Mouse (Mus musculus) liver, postnatal 0 days (tissue): ENCODE results near the gene Mbnl2. TPM values are rescaled to one million over a fixed set of nuclear protein-coding genes. Genes with fewer than 3 reads are reported as not detected.

Experiments
- ATAC-seq: fragments of 200-750 bp; cut with Nextera tagmentation; 2 replicates; pipeline ENCODE4 v1.8.0; 2017; ENCODE audit warnings: mild to moderate bottlenecking, moderate library complexity
- DNase-seq: peaks from one replicate; pipeline ENCODE4 v3.0.0-alpha.2; 2016
- H3K27ac ChIP-seq: fragments of 300-500 bp; sonication (generic); 2 replicates; pipeline ENCODE4 v1.5.1; 2014; ENCODE audit warnings: antibody characterized with exemption, moderate library complexity, mild to moderate bottlenecking, low read depth
- H3K27me3 ChIP-seq: fragments of 300-500 bp; sonication (generic); 2 replicates; pipeline ENCODE4 v1.6.1; 2014; ENCODE audit warnings: low read length, control low read depth, mixed read lengths; ENCODE audit not compliant: insufficient read depth
- H3K36me3 ChIP-seq: fragments of 300-500 bp; sonication (generic); replicated peaks from 2 replicates; pipeline ENCODE4 v1.6.1; 2014; ENCODE audit warnings: mild to moderate bottlenecking, control low read depth, low read length, moderate library complexity, mixed read lengths; ENCODE audit not compliant: insufficient read depth
- H3K4me1 ChIP-seq: fragments of 300-500 bp; sonication (generic); 2 replicates; pipeline ENCODE4 v1.6.1; 2014; ENCODE audit warnings: antibody characterized with exemption, mild to moderate bottlenecking, control low read depth; ENCODE audit not compliant: insufficient read depth
- H3K4me2 ChIP-seq: fragments of 300-500 bp; sonication (generic); 2 replicates; pipeline ENCODE4 v1.6.1; 2014; ENCODE audit warnings: low read depth, mild to moderate bottlenecking, low read length, moderate library complexity, mixed read lengths
- H3K4me3 ChIP-seq: fragments of 300-500 bp; sonication (generic); 2 replicates; pipeline ENCODE4 v1.5.1; 2014; ENCODE audit warnings: low read depth, low read length
- H3K9ac ChIP-seq: fragments of 300-500 bp; sonication (generic); replicated peaks from 2 replicates; pipeline ENCODE4 v1.6.1; 2014; ENCODE audit warnings: mild to moderate bottlenecking, moderate library complexity
- H3K9me3 ChIP-seq: fragments of 300-500 bp; sonication (generic); 2 replicates; pipeline ENCODE4 v1.6.1; 2016; ENCODE audit warnings: mild to moderate bottlenecking, control low read depth, low read length, mixed read lengths
- CTCF ChIP-seq: sonication (generic); IDR thresholded peaks from 2 replicates; pipeline ENCODE4 v1.5.1; 2016; ENCODE audit warnings: antibody characterized with exemption, low read depth
- EP300 ChIP-seq: IDR thresholded peaks from 2 replicates; pipeline ENCODE4 v1.6.1; 2016; ENCODE audit warnings: antibody characterized with exemption, low read depth, mild to moderate bottlenecking
- WGBS: fragments of 180-500 bp; shearing (Covaris S2); extraction: QIAGEN DNeasy Blood & Tissue Kit; methylation state at CpG from one replicate; pipeline ENCODE4 v1.1.7; 2014; ENCODE audit not compliant: insufficient replicate concordance; 5-methylcytosine and 5-hydroxymethylcytosine counted together
- polyA plus RNA-seq: library from polyadenylated mRNA; unstranded; fragments of >200 nt; fragmentation: Nextera tagmentation; extraction: Ambion mirVana; gene quantifications from 2 replicates; pipeline ENCODE4 v1.2.1, GENCODE M21; 2015

Mbnl2 gene
- polyA plus RNA-seq, 1 experiment from 2014 or later = 16.9 TPM

GRCm38 (mm10) chr14:120434831-120435230, 159.4 kb downstream of the Mbnl2 start:
- no peak overlapping the region for H3K4me2 ChIP-seq
- H3K4me3 ChIP-seq = no peak overlapping the region
- no peaks in the 10 kb centered on the region for H3K36me3 ChIP-seq
- H3K9me3 ChIP-seq = no peaks in the 10 kb centered on the region; the same call in 1 of the 2 replicates
- H3K27me3 ChIP-seq = no peaks in the 10 kb centered on the region
- H3K27ac ChIP-seq = no peak overlapping the region
- whole genome bisulfite sequencing = 79% methylated on average over 1 of the region's 1 CpGs
- DNase-seq (no peak), ATAC-seq (no peak)
- no peak overlapping the region for H3K9ac ChIP-seq
- TF ChIP-seq CTCF = no peak
- no peak for TF ChIP-seq EP300
- no peaks in the 10 kb centered on the region for H3K4me1 ChIP-seq

DNA sequence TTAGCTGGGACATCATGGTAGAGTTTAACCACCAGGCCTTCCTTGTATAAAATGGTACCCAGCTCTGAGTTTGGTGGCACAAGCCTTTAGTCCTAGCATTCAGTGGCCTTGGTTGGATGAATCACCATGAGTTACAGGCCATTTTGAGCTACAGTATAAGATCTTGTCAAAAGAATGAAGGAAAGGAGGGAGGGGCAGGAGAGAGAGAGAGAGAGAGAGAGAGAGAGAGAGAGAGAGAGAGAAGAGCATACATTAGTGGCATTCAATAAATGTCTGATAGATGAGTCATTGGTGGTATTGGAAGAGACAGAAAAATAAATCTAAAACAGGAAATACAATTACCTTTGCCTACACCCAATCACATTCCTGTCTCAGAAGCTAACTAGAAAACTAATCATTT, 165.2 kb downstream of the Mbnl2 start:
- Histone ChIP-seq H3K4me3 (no peak overlapping the region), H3K27ac (no peak overlapping the region), H3K36me3 (no peaks in the 10 kb centered on the region), H3K27me3 (no peaks in the 10 kb centered on the region), H3K4me2 (no peak overlapping the region), H3K9ac (no peak overlapping the region), H3K9me3 (no peaks in the 10 kb centered on the region; the same call in 1 of the 2 replicates), H3K4me1 (no peaks in the 10 kb centered on the region)
- no peak for ATAC-seq
- TF ChIP-seq CTCF = no peak
- TF ChIP-seq EP300 = no peak
- DNase-seq = no peak

- Histone ChIP-seq H3K4me1 (no peaks in the 10 kb centered on the region), H3K36me3 (no peaks in the 10 kb centered on the region), H3K4me2 (no peak overlapping the region), H3K9me3 (no peaks in the 10 kb centered on the region; the same call in 1 of the 2 replicates), H3K27me3 (no peaks in the 10 kb centered on the region), H3K27ac (no peak overlapping the region), H3K4me3 (no peak overlapping the region), H3K9ac (no peak overlapping the region)
- whole genome bisulfite sequencing = 74% methylated on average over 4 of the region's 4 CpGs
- ATAC-seq = no peak
- no peak for TF ChIP-seq CTCF
- no peak for TF ChIP-seq EP300
- no peak for DNase-seq
Measured at GRCm38 (mm10) chr14:120441256-120441655, 165.8 kb downstream of the Mbnl2 start.

DNA sequence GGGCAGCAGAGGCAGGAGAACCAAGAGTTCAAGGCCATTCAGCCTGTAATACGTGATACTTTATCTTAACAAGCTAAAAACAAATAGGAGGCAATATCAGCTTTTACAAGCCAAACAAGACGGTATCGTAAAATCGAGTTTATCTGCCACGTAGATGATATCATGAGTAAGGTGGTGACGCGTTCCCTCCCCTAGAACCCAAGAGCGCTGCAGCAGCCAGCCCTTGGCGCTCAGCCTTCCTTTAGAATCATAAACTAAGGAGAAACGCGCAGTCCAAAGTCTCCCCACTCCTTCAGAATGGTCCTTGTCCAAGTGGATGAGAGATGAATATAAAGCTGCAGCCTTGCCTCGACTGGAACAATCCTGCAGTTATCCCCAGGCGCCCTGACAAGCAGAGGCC, 166.4 kb downstream of the Mbnl2 start:
- TF ChIP-seq EP300 = no peak
- no peak for TF ChIP-seq CTCF
- no peak for ATAC-seq
- Histone ChIP-seq H3K36me3 (no peaks in the 10 kb centered on the region), H3K27me3 (no peaks in the 10 kb centered on the region), H3K4me2 (no peak overlapping the region), H3K27ac (no peak overlapping the region), H3K9ac (no peak overlapping the region), H3K4me1 (no peaks in the 10 kb centered on the region), H3K9me3 (no peaks in the 10 kb centered on the region; the same call in 1 of the 2 replicates), H3K4me3 (no peak overlapping the region)
- DNase-seq = no peak
- 83% methylated on average over 13 of the region's 13 CpGs for WGBS

- no peak overlapping the region for H3K4me3 ChIP-seq
- no peak overlapping the region for H3K9ac ChIP-seq
- H3K4me1 ChIP-seq = no peaks in the 10 kb centered on the region
- ATAC-seq (no peak), DNase-seq (no peak)
- WGBS = 84% methylated on average over 7 of the region's 7 CpGs
- no peak overlapping the region for H3K4me2 ChIP-seq
- H3K27me3 ChIP-seq = no peaks in the 10 kb centered on the region
- peaks cover 7% of the 10 kb centered on the region for H3K9me3 ChIP-seq
- TF ChIP-seq CTCF = no peak
- TF ChIP-seq EP300 = no peak
- H3K36me3 ChIP-seq = no peaks in the 10 kb centered on the region
- H3K27ac ChIP-seq = no peak overlapping the region
Measured at GRCm38 (mm10) chr14:120454221-120454620, 178.8 kb downstream of the Mbnl2 start.

DNA sequence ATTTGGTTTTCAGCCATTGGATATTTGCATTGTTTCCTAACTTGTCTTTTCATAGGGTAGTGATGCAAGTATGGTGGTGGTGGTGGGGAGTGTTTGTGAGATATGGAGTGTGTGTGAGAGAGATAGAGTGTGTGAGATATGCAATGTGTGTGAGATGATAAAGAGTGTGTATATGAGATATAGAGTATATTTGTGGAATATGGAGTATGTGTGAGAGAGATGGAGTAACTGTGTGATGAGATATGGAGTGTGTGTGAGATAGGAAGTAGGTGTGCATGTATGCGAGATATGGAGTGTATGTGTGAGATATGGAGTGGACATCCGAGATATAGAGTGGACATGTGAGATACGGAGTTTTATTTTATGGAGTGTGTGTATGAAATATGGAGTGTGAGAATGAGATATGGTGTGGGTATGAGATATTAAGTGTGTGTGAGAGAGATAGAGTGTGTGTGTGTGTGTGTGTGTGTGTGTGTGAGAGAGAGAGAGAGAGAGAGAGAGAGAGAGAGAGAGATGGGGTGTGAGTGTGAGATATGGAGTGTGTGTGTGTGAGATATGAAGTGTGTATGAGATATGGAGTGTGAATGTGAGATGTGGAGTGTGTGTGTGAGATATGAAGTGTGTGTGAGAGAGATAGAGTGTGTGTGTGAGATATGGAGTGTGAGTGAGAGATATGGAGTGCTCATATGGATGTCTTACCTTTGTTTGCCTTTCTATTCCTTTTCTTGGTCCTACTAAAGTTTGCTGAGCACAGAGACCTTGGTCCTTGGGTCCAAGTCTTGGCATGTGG, 188.7 kb downstream of the Mbnl2 start:
- Histone ChIP-seq H3K9me3 (no peaks in the 10 kb centered on the region), H3K27me3 (no peaks in the 10 kb centered on the region), H3K36me3 (no peaks in the 10 kb centered on the region), H3K9ac (no peak overlapping the region), H3K27ac (no peak overlapping the region), H3K4me1 (no peaks in the 10 kb centered on the region; the same call in 1 of the 2 replicates), H3K4me3 (no peak overlapping the region), H3K4me2 (no peak overlapping the region)
- TF ChIP-seq CTCF (no peak), EP300 (no peak)
- WGBS = 83% methylated on average over 3 of the region's 3 CpGs
- DNase-seq (no peak), ATAC-seq (no peak)
